Mouse (Mus musculus) layer of hippocampus, postnatal 25 days (tissue): Measurements from ENCODE around the gene Gnai2. TPM values are rescaled to one million over a fixed set of nuclear protein-coding genes. Genes with fewer than 3 reads are reported as not detected.
A peak's percentile ranks its signal among the peaks of the same experiment; 100 is the strongest.

Source experiments
- DNase-seq, 2 experiments: peaks; one replicate each; pipeline ENCODE4 v3.0.0; 2022; ENCODE audit warnings: mixed read lengths in 2 of 2, low spot score in 1 of 2; ENCODE audit errors: extremely low spot score in 1 of 2
- total RNA-seq, 2 experiments: library from RNA; stranded (reverse); gene quantifications; 2 replicates each; pipeline ENCODE4 v1.2.3; 2021

Gnai2 gene
- total RNA-seq, 2 experiments from 2014 or later = 208 to 223 TPM

DNA sequence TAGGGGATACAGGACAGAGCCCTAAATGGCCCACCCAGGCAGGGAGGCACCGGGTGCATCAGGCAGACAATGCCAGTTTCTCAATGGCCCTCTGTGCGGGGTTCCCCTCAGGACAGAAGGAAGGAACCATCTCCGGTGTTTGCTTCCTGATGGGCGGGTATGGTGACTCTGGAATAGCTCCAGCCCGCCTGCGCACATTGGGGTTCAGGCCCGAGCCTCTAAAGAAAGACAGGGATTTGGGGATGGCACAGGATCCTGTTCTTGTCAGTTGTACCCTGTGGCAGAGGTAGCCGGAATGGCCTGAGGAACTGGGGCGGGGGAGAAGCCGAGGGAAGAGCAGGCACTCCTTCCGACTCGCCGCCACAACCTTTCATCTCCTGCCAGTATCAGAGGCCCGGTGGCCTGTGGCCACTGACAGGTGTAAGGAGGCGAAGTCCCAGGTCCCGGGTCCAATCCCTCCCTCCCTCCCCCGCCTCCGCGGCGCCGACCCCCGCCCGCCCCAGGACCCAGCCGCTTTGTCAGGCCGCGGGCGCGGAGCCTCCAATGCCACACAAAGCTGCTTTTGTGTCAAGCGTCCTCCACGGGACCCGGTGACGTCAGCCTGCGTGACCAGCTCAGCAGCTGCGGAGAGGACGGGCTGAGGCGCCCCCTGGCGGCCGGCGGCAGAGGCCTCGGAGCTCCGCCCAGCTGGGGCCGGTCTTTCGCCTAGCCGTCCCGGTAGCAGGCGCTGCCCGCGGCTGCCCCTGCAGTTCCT is 22.8 kb downstream of the Gnai2 start:
- DNase-seq = peak; percentile 99

DNA sequence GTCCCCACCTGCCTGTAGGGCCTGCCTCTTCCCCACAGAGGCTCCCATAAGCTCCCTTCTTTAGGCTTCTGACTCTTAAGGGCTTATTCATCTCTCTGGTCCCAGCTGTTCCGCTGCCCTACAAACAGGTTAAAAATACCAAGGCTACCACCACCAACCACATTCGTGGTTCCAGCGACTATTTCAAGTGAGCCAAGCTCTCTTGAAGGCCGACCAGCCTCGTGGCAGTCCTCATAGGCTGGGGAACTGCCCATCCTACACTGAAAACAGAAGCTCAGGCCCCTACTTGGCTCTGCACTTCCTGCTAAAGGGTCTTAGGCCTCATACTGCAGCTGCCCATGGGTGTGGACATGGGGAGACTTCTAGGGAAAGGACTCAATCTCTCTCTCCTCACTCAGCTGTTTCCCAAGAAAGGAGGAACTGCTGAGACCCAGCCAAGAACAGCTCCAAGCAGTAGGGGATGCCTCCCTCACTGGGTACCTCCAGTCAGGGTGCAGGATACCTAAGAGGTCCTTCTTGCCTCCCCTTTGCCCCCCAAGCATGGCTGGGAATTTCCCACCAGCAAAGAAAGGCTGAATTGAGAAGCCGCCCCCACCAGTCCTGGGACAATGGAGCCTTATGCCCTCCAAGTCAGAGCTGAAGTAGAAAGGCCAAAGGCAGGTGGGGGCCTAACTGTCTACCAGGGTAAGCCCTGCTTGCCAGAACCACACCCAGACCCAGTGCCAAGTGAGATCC is 23.5 kb downstream of the Gnai2 start:
- DNase-seq = peak in 1 of 2 experiments; percentile 34

DNA sequence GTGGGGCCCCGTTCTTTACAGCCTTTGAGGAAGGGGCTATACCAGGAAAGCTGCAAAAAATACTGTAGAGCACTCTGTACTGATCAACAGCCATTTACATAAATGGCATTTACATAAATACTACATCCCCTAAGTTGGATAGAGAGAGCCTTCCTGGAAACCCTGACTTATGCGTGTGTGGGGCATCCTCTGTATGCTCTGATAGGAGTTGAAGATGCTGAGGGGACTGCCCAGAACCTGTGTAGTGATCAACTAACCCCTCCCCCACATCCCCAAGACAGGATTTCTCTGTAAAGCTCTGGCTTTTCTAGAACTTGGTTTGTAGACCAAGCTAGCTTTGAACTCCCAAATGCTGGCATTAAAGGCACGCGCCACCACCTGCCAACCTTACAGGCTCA is 25.7 kb downstream of the Gnai2 start:
- no peak for DNase-seq

DNA sequence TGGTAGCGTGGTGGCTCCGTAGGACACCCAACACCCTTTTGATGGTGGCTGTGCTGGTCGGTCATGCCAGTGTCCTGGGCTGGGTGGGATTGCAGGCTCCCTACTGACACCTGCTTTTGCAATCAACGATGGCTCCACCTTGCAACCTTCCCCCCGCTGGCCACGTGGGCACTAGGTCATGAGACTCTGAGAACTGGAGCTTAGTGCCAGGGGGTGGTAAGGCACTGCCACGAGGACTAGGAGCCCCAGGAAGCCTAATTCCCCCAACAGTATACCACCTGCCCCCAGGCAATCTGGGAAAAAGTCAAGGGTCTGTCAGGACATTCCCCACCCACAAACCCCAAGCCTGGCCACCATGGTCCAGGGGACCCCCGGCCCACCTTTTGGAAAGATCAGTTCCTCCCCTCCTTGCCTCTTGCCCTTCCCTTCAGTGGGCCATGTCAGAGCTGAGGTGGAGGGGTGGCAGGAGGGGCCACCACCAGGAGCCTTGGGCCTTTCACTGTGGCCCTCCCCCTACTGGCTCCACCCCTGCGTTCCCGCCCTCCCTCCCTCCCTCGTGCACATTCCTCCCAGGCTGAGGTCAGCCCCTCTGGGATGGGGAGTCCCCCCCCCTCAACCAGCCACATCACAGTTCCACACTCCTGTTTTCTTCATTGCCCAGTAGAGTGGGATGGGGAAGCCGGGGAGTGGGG is 26.3 kb downstream of the Gnai2 start, which contains the start of gene Sema3b:
Sema3b (minus strand) TSS at position 489 of the 692 bp plus-strand sequence.
- DNase-seq = no peak

- no peak for DNase-seq
Measured at GRCm38 (mm10) chr9:107607653-107608245, 27.4 kb downstream of the Gnai2 start.

- no peak for DNase-seq
Measured at GRCm38 (mm10) chr9:107607036-107607435, 28.1 kb downstream of the Gnai2 start.

DNA sequence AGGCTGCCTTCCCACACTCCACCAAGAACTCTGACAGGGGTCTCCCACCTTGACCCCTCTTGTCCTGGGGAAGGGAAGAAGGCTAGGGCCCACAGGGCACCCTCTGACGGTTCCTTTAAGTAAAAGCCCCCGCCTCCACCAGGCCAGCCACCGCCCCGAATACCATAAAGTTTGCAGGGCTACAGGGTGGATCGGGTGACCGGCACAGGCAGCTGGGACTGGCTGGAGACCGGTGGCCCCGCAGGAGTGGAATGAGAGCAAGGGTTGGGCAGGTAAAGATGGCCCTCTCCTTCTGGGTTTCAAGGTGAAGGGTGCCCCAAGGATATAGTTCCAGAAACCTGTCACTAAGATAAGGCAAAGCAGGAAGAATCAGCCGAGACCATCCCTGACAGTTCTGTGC is 28.6 kb downstream of the Gnai2 start:
- DNase-seq = no peak

DNA sequence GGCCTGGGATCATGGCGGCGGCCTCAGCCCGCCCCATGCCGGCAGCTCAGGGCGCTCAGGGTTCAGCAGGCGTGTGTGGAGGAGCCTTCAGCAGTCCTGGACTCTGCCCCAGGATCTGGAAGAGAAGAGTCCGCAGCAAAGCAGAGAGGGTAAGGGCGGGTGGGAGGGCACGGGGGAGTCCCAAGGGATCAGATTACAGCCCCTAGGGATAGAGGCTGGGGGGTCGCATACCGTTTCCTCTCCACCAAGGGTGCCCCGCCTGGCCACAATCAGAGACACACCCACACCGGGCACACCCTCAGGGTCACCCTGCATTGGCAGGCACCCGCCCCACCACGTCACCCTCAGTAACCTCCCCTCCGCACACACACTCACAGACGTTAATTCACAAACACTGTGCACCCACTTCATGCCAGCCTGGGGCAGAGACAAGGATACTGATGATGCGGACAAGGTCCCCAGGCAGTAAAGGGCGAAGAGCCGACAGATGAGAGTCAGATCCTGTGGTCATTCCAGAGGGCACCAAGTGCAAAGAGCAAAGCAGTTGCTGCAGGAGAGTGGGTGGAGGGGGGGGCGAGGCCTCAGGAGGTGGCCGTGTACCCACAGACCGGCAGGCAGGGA is 30.0 kb downstream of the Gnai2 start:
- DNase-seq = no peak

- no peak for DNase-seq
Measured at GRCm38 (mm10) chr9:107603251-107603650, 31.9 kb downstream of the Gnai2 start.

GRCm38 (mm10) chr9:107602068-107602648 is 33.0 kb downstream of the Gnai2 start:
- peak; percentile 96 to 100 for DNase-seq

GRCm38 (mm10) chr9:107601275-107601674 is 33.9 kb downstream of the Gnai2 start:
- no peak for DNase-seq

DNA sequence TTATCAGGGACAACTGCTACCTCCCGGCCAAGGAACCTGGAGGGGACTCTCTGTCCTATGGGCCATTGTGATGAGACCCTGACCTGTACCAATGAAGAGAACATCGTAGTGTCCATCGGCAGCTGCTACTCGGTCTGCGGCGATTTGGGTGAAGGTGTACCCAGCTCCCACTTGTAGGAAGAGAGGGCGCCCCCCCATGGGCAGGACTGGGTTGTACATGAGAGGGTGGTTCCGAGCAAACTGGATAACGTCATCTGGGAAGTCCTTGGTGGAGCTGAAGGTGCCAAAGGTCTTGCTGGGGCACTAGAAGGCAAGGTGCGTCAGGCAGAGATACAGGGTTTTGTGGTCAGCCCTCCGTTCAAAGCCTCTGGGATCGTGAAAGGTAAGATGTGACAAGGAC is 34.4 kb downstream of the Gnai2 start:
- no peak for DNase-seq

DNA sequence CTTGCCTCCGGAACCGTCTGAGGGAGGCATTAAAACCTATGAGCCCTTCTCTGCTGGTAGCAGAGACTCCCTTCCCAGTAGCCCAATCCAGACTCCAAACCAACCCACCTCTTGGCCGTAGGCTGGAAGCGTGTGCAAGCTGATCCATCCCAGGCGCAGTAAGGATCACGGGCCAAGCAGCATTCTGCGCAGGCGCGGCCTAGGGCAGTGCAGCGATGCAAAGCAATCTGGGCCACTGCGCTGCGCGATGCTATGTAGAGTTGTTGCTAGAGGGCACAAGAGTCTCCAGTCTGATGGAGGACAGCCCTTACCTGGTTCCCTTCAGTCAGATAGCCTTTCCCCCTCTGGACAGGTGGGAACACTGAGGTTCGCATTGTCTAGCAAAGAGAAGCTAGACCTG is 35.3 kb downstream of the Gnai2 start:
- no peak for DNase-seq

GRCm38 (mm10) chr9:107599433-107599832 is 35.7 kb downstream of the Gnai2 start:
- no peak for DNase-seq

- no peak for DNase-seq
Measured at GRCm38 (mm10) chr9:107598385-107598784, 36.8 kb downstream of the Gnai2 start.

GRCm38 (mm10) chr9:107596619-107597569 is 38.3 kb downstream of the Gnai2 start:
- DNase-seq = no peak

- no peak for DNase-seq
Measured at GRCm38 (mm10) chr9:107594281-107595062, 40.7 kb downstream of the Gnai2 start.
